Mouse (Mus musculus) cerebellum, adult (tissue): ENCODE measurements at regions not wholly inside any gene's neighbourhood (a gene's known extent, or its start where the extent isn't known, plus 50 kb on each side); places are given as distances from the start of the nearest gene placed in this dataset.

Source experiments
- ATAC-seq: cut with Nextera tagmentation; 2 replicates; pipeline ENCODE4 v1.9.2; 2017; ENCODE audit warnings: mild to moderate bottlenecking, moderate library complexity, mixed read lengths; ENCODE audit not compliant: insufficient number of reproducible peaks, low FRiP score, low TSS enrichment

- no peak for ATAC-seq
Measured at GRCm38 (mm10) chr3:34171893-34172292, 90.8 kb upstream of the Dnajc19 start.

- no peak for ATAC-seq
Measured at GRCm38 (mm10) chr3:34168087-34168486, 87.0 kb upstream of the Dnajc19 start.

- no peak for ATAC-seq
Measured at GRCm38 (mm10) chr3:34150036-34150435, 68.9 kb upstream of the Dnajc19 start.

GRCm38 (mm10) chr3:34143652-34144051, 62.5 kb upstream of the Dnajc19 start:
- ATAC-seq = no peak

- ATAC-seq = no peak
Measured at GRCm38 (mm10) chr3:34139227-34139626, 58.1 kb upstream of the Dnajc19 start.

- ATAC-seq = no peak
Measured at GRCm38 (mm10) chr3:34137984-34138383, 56.9 kb upstream of the Dnajc19 start.

GRCm38 (mm10) chr3:34136385-34136784, 55.3 kb upstream of the Dnajc19 start:
- no peak for ATAC-seq
